Mouse (Mus musculus) 3T3-L1 (cell line): ENCODE measurements around the gene Mpig6b.

Experiments used
- DNase-seq: peaks from one replicate; pipeline ENCODE4 v3.0.0-alpha.2; 2015; ENCODE audit warnings: low read depth, low spot score

Mpig6b gene

GRCm38 (mm10) chr17:35088151-35088550, 22.2 kb upstream of the Mpig6b start:
- DNase-seq, result peak; percentile 65

GRCm38 (mm10) chr17:35085208-35085865, 19.4 kb upstream of the Mpig6b start, which contains the start of gene Ly6g6f:
TSS of gene Ly6g6f (minus strand) at chr17:35085610.
- DNase-seq, result no peak

DNA sequence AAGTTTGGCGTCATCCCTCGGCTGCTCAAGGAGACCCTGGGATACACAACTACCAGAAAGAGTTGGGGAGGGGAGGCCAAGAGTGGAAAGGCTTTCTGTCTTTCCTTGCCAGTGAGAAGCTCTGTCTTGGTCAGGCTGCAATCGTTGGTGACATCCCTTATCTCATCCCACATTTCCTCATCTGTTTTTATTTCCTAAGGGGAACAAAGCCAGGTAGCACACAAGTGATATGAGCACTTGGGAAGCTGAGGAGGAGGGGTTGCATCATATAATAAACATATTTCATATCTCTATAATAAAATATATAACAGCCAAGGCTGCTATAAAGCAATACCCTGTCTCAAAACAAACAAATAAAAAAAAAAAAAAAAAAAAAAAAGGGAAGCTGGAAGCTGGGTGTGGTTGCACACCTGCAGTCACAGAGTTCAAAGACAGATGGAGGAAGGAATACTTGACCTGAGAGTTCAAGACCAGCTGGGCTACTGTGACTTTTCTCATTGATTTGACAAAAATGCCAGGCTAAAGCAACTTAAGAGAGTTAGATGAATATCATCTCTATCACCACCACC, 18.0 kb upstream of the Mpig6b start:
- no peak for DNase-seq

GRCm38 (mm10) chr17:35082841-35083576, 17.0 kb upstream of the Mpig6b start:
- DNase-seq, result no peak

GRCm38 (mm10) chr17:35080710-35081109, 14.7 kb upstream of the Mpig6b start:
- DNase-seq, result no peak

DNA sequence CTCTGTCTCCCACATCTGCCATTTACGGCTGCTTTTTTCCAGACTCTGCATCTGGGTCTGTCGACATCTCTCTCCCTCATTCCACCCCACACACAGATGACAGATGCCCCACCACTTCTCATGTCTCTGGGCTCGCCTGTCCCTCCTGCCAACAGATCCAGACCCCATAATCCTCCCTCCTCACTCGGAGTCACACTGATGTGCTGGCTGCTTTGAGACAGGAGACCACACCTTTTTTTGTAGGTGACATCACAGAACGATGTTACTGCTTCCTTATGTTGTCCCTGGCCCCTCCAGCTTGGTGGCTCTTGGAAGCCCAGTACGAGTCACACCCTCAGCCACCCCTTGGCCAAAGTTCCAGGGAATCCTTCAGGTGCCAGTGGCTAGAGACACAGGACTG, 14.3 kb upstream of the Mpig6b start:
- no peak for DNase-seq

GRCm38 (mm10) chr17:35079778-35080177, 13.8 kb upstream of the Mpig6b start:
- no peak for DNase-seq

DNA sequence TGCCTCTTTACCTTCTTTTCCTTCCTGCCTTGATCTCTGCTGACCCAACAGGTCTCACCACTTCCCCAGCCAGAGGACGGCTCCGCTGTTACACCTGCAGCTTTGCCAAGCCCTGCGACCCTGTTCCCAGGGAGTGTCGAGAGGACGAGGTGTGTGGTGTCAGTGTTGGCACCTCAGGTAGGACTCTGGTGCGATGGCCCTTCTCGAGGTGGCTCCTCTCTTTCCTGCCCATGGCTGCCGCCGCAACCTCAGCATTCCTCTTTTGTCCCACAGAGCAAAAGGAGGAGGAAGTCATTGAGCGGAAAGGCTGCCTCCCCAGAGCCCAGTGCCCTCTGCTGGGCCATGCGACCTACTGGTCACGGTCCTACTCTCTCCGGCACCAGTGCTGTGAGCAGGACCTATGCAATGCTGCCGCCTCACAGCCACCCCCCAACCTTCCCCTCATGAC, 11.8 kb upstream of the Mpig6b start, which contains the start of gene Ly6g6d:
Ly6g6d (minus strand) TSS at position 280 of the 448 bp plus-strand sequence.
- no peak for DNase-seq

DNA sequence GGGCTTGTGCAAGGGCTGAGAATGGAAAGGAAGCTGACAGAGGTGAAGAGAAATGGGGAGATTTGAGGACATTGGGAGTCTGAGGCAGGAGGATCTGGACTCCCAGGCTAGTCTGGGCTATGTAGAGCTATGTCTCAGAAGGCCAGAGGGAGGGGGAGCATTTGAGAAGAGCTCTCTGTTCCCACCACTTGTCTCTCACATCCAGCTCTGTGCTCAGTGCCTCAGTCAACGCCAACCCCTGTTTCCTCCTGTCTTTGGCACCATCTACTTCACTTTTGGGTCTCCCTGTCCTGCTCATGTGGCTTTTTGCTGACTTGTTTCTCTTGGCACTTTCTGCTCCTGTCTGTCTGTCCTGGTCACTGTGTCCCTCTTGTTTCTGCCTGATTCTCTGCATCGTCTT, 11.3 kb upstream of the Mpig6b start:
- DNase-seq, result no peak

- DNase-seq, result no peak
These were observed 10.7 kb upstream of the Mpig6b start, which contains the start of gene Ly6g6e for GRCm38 (mm10) chr17:35076507-35077176. TSS of gene Ly6g6e (plus strand) at chr17:35076902.

DNA sequence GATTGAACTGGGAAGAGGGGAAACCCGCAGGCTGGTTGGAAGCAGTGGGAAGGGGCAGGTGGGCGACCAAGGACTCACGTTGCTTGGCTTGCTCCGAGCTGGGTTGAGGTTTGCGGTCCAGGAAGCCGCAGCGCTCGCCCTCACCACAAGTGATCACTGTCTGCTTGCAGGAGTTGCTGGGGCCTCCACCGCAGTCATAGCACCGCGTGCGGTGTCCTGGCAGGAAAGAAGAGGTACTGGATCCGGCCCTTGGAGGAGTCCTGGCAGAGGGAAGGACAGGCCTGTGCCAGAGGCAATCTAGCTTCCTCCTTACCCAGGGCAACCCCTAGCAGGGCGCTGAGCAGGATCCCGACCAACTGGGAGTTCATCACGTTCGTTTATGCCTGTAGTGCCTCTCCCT, 8.1 kb upstream of the Mpig6b start:
- DNase-seq, result no peak

- no peak for DNase-seq
These were observed 5.5 kb upstream of the Mpig6b start for GRCm38 (mm10) chr17:35071454-35071853.

GRCm38 (mm10) chr17:35070556-35071229, 4.7 kb upstream of the Mpig6b start:
- DNase-seq, result no peak

DNA sequence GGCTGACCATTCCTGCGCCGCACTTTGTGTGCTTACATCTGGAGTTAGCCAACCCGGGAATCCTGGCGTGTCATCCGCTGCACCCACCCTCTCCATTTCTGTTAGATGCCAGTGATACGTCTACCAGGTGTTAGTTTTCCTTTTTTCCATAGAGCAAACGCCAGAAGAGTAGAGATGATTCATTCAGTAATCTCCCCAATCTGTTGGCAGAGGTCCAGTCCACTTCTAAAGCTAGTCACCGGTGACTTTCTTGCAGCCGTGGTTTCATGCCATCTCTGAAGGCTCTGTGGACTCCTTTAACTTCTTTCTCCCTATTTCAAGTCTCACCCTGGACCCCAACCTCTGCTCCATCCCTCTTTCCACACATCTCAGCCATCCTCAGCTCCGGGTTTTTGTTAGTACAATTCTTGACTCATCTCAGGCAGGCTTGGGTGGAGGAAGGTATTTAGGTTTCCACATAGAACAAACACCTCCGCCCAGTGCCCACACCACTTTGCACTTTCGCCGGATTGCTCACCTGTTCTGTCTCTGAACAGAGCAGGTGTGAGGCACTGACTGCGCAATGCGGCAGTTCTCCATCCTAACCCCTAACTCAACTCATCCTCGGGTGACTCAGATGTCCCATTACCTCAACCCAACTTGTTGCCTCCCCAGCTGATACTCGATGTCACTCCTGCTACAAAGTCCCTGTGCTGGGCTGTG, 2.4 kb upstream of the Mpig6b start:
- peak; percentile 43 for DNase-seq

- no peak for DNase-seq
These were observed 735 bp downstream of the Mpig6b start, which contains the start of gene Ly6g6c for GRCm38 (mm10) chr17:35064951-35065947. TSS of gene Ly6g6c (plus strand) at chr17:35065388.

- DNase-seq, result no peak
These were observed 1.6 kb downstream of the Mpig6b start for GRCm38 (mm10) chr17:35064378-35064877.

- peak; percentile 44 for DNase-seq
These were observed 2.5 kb downstream of the Mpig6b start for GRCm38 (mm10) chr17:35063466-35063865.

GRCm38 (mm10) chr17:35061299-35061698, 4.7 kb downstream of the Mpig6b start:
- no peak for DNase-seq

DNA sequence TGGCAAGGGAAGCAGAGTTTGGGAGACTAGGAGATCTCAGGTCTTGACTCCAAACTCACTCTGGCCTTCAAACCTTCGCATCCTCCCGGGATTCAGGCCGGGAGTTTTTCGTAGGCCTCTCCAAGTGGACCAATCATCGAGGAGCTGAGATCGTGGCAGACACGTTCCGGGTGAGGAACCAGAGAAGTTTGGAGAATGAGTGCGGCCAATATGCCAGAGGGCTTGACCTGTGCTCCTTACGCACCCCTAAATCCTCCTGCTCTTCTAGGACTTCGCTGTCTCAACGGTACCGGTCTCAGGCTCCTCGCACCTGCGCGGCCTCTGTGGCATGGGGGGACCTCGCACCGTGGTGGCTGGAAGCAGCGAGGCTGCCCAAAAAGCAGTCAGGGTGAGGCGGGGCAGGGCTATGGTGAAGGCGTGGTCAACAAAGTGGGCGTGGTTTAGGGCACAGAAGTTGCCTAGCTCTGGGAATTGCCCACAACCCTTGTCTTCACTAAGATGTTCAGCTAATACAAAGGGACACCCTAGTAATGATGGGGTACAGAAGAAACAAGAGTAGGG, 5.2 kb downstream of the Mpig6b start:
- DNase-seq, result peak; percentile 48
